Mouse (Mus musculus): ENCODE measurements around the gene Dyrk1a. TPM values are rescaled to one million over a fixed set of nuclear protein-coding genes. Genes with fewer than 3 reads are reported as not detected.

The Dyrk1a gene
- total and polyA plus RNA-seq, 3 experiments, result 32.4 to 53.7 (median 40.4) TPM

GRCm38 (mm10) chr16:94735472-94735871 lies 165.7 kb downstream of the Dyrk1a start:
- no peaks in the 10 kb centered on the region for H3K36me3 ChIP-seq (replicated peaks in 1 of 2; ENCODE audit: control insufficient read depth in 1 of 2, insufficient read depth in 1 of 2, low read length in 1 of 2)
- no peak overlapping the region for H3K9ac ChIP-seq (ENCODE audit: insufficient read depth, low read depth)
- H3K4me1 ChIP-seq (ENCODE audit: control insufficient read depth in 1 of 2, insufficient read depth in 2 of 2), result peaks cover 6 to 30% of the 10 kb centered on the region in 2 experiments
- in situ Hi-C loops (cut with MboI; ENCODE audit: low pct_ligation_motif_present, low pct_unique_long_range_greater_than_20kb, low sequenced_read_pairs), result no loop called here
- no peaks in the 10 kb centered on the region for H3K9me3 ChIP-seq (replicated peaks; ENCODE audit: low read length)
- no peak for DNase-seq (ENCODE audit: extremely low read depth)
- no peak overlapping the region for H3K27ac ChIP-seq (ENCODE audit: insufficient read depth, low read depth)
- TF ChIP-seq BHLHE40 (IDR thresholded peaks at IDR 0.05; ENCODE audit: low read depth, low read length) (no peak), RAD21 (IDR thresholded peaks at IDR 0.05; ENCODE audit: low read depth, low read length) (peak; percentile 17), CTCF (conservative IDR thresholded peaks at IDR 0.05 in 1 of 2, IDR thresholded peaks at IDR 0.05 in 1 of 2; ENCODE audit: low read depth in 2 of 2, low read length in 2 of 2) (peak in 1 of 2 experiments; percentile 35; a peak in 1 of 4 replicates)
- H3K4me2 ChIP-seq (ENCODE audit: insufficient read depth, low read depth, poor library complexity, severe bottlenecking), result no peak overlapping the region
- dilution Hi-C loops (cut with MboI; ENCODE audit: extremely low pct_ligation_motif_present, extremely low pct_unique_long_range_greater_than_20kb, low sequenced_read_pairs), result no loop called here
- no peaks in the 10 kb centered on the region for H3K79me2 ChIP-seq (replicated peaks; ENCODE audit: control insufficient read depth, extremely low read depth, insufficient read depth, poor library complexity, severe bottlenecking)
- no peak overlapping the region for H3K4me3 ChIP-seq (replicated peaks in 1 of 3; ENCODE audit: low read depth in 2 of 3, low read length in 2 of 3, poor library complexity in 1 of 3)
- H3K27me3 ChIP-seq (replicated peaks), result peaks cover 6% of the 10 kb centered on the region

GRCm38 (mm10) chr16:94736462-94737358 lies 166.9 kb downstream of the Dyrk1a start:
- no peak overlapping the region for H3K9ac ChIP-seq (ENCODE audit: insufficient read depth, low read depth)
- no peaks in the 10 kb centered on the region for H3K79me2 ChIP-seq (replicated peaks; ENCODE audit: control insufficient read depth, extremely low read depth, insufficient read depth, poor library complexity, severe bottlenecking)
- H3K4me1 ChIP-seq (ENCODE audit: control insufficient read depth in 1 of 2, insufficient read depth in 2 of 2), result peaks cover 9 to 30% of the 10 kb centered on the region in 2 experiments
- peak overlapping the region; percentile 84 for H3K4me2 ChIP-seq (ENCODE audit: insufficient read depth, low read depth, poor library complexity, severe bottlenecking)
- H3K9me3 ChIP-seq (replicated peaks; ENCODE audit: low read length), result no peaks in the 10 kb centered on the region
- H3K27me3 ChIP-seq (replicated peaks), result peaks cover 8% of the 10 kb centered on the region
- dilution Hi-C loops (cut with MboI; ENCODE audit: extremely low pct_ligation_motif_present, extremely low pct_unique_long_range_greater_than_20kb, low sequenced_read_pairs), result no loop called here
- no peaks in the 10 kb centered on the region for H3K36me3 ChIP-seq (replicated peaks in 1 of 2; ENCODE audit: control insufficient read depth in 1 of 2, insufficient read depth in 1 of 2, low read length in 1 of 2)
- in situ Hi-C loops (cut with MboI; ENCODE audit: low pct_ligation_motif_present, low pct_unique_long_range_greater_than_20kb, low sequenced_read_pairs), result no loop called here
- DNase-seq (ENCODE audit: extremely low read depth), result peak; percentile 82
- H3K4me3 ChIP-seq (replicated peaks in 1 of 3; ENCODE audit: low read depth in 2 of 3, low read length in 2 of 3, poor library complexity in 1 of 3), result no peak overlapping the region
- peak overlapping the region; percentile 59 for H3K27ac ChIP-seq (ENCODE audit: insufficient read depth, low read depth)
- no peak for TF ChIP-seq PAX5 (IDR thresholded peaks at IDR 0.05; ENCODE audit: low read length)
- TF ChIP-seq SMC3 (IDR thresholded peaks at IDR 0.05; ENCODE audit: low read depth, low read length), result no peak
- TF ChIP-seq SIN3A (IDR thresholded peaks at IDR 0.05; ENCODE audit: low read length), result peak; percentile 84; the same call in 1 of the 2 replicates
- no peak for TF ChIP-seq ZNF384 (IDR thresholded peaks at IDR 0.05; ENCODE audit: low read depth, low read length)
- TF ChIP-seq ZMIZ1 (IDR thresholded peaks at IDR 0.05; ENCODE audit: low read depth, low read length), result no peak; the same call in 1 of the 2 replicates
- TF ChIP-seq ELF1 (IDR thresholded peaks at IDR 0.05; ENCODE audit: low read depth, low read length), result no peak
- TF ChIP-seq ETS1 (conservative IDR thresholded peaks at IDR 0.05; ENCODE audit: low read depth, low read length), result peak; percentile 9; the same call in 1 of the 2 replicates
- no peak for TF ChIP-seq RCOR1 (conservative IDR thresholded peaks at IDR 0.05; ENCODE audit: low read depth, low read length)
- peak; percentile 9; the same call in 1 of the 2 replicates for TF ChIP-seq JUND (conservative IDR thresholded peaks at IDR 0.05; ENCODE audit: low read depth, low read length)
- no peak for TF ChIP-seq NRF1 (IDR thresholded peaks at IDR 0.05; ENCODE audit: low read depth, low read length)
- TF ChIP-seq MXI1 (IDR thresholded peaks at IDR 0.05; ENCODE audit: low read depth, low read length), result no peak
- TF ChIP-seq BHLHE40 (IDR thresholded peaks at IDR 0.05; ENCODE audit: low read depth, low read length), result peak; percentile 97
- no peak for TF ChIP-seq MAFK (IDR thresholded peaks at IDR 0.05; ENCODE audit: insufficient replicate concordance, low read length)
- peak; percentile 31; the same call in 1 of the 2 replicates for TF ChIP-seq NELFE (IDR thresholded peaks at IDR 0.05; ENCODE audit: low read depth, low read length)
- TF ChIP-seq UBTF (IDR thresholded peaks at IDR 0.05; ENCODE audit: low read depth, low read length), result 0 out of 2 replicates have a peak, but pooled peaks have one; percentile 32
- no peak for TF ChIP-seq POLR2AphosphoS2 (IDR thresholded peaks at IDR 0.05; ENCODE audit: low read depth, low read length)
- no peak; the same call in 1 of the 2 replicates for TF ChIP-seq JUN (IDR thresholded peaks at IDR 0.05; ENCODE audit: insufficient read depth, low read depth, low read length)
- TF ChIP-seq MEF2A (IDR thresholded peaks at IDR 0.05; ENCODE audit: borderline replicate concordance, low read depth, low read length), result peak; percentile 80
- TF ChIP-seq KAT2A (IDR thresholded peaks at IDR 0.05; ENCODE audit: insufficient replicate concordance, low read length), result no peak
- TF ChIP-seq RAD21 (IDR thresholded peaks at IDR 0.05; ENCODE audit: low read depth, low read length), result no peak
- peak; percentile 85 for TF ChIP-seq MAX (IDR thresholded peaks at IDR 0.05; ENCODE audit: low read length)
- TF ChIP-seq CHD2 (IDR thresholded peaks at IDR 0.05; ENCODE audit: low read length), result no peak
- TF ChIP-seq E2F4 (IDR thresholded peaks at IDR 0.05; ENCODE audit: insufficient replicate concordance, low read depth, low read length), result no peak
- TF ChIP-seq EP300 (IDR thresholded peaks at IDR 0.05; ENCODE audit: low read length), result no peak; the same call in 1 of the 2 replicates
- peak; percentile 73 for TF ChIP-seq IRF4 (IDR thresholded peaks at IDR 0.05; ENCODE audit: low read depth, low read length)
- peak; percentile 47; the same call in 1 of the 2 replicates for TF ChIP-seq POLR2A (IDR thresholded peaks at IDR 0.05; ENCODE audit: low read depth, low read length)
- TF ChIP-seq MAZ (IDR thresholded peaks at IDR 0.05; ENCODE audit: low read depth, low read length), result no peak
- TF ChIP-seq ZC3H11A (IDR thresholded peaks at IDR 0.05; ENCODE audit: low read depth, low read length), result no peak
- no peak for TF ChIP-seq GABPA (IDR thresholded peaks at IDR 0.05; ENCODE audit: insufficient replicate concordance, low read depth, low read length)
